Mouse (Mus musculus): ENCODE data around the gene Lekr1. TPM values are rescaled to one million over a fixed set of nuclear protein-coding genes. Genes with fewer than 3 reads are reported as not detected.

Gene Lekr1
- polyA plus RNA-seq (2012; rRNA removed) = 4.9 and 5.8 TPM in 2 replicates

DNA sequence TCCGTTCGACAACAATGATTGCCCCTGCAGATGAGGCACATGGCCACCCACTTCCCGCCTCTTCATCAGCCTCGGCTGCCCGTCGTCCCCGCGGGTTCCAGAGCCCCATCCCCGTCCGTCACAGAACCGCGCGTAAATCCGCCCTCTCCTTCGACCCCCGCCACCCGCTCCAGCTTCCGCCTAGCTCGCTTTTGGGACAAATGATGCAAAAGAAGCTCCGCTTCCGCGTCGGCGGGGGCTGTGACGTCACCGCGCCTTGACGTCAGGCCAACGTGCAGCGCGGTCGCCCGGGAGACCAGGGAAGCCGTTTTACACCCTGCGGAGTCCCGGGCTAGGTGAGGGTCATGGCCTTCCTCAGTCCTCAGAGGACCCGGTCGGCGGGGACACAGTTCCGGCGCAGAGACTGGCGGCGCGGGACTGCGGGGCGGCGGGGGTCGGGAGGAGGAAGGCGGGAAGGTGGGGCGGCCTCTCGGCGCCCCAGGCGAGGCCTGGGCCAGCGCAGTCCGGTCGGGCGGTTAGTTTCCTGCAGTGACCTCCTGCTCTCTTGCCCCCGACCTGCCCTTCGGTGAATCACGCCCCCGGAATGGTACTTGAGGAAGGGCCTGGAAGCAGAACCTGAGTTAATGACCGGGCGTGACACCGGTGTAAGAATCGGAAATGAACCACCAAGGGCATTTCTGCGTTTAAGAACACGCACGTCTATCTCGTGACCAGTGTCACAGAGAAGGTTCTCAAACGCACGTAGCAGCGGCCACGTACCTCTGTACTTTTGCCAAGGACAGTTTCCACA, at the start of gene Lekr1:
TSS of gene Lekr1 (plus strand) at position 252 of the 790 bp plus-strand sequence.
- TF ChIP-seq POLR2A (IDR thresholded peaks at IDR 0.05; ENCODE audit: borderline replicate concordance, extremely low read depth, insufficient read depth, insufficient read length, poor library complexity, severe bottlenecking) (peak; percentile 58; the same call in 1 of the 2 replicates), CTCF (IDR thresholded peaks at IDR 0.05; ENCODE audit: borderline replicate concordance, extremely low read depth, insufficient read depth, insufficient read length) (no peak)
- peak; percentile 96 for DNase-seq (ENCODE audit: low read depth)

DNA sequence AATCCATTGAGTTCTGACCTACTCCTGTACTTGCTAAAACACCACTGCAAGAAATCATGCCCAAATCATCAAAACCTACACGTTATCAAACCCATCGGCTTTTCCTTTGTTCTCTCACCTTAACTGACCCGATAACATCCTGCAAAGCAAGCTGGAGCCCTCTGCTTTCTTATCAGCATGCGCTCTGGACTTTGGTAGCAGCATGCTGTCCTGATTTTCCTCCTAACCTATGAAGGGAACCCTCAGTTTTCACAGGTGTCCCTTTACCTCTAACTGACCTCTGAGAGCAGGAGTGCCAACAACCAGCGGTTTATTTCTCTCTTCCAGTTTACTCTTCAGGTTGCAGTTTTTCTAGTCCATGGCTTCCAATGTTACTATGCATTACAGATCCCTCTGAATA, 48.5 kb upstream of the Lekr1 start:
- no peak for DNase-seq (ENCODE audit: low read depth)
- TF ChIP-seq POLR2A (IDR thresholded peaks at IDR 0.05; ENCODE audit: borderline replicate concordance, extremely low read depth, insufficient read depth, insufficient read length, poor library complexity, severe bottlenecking) (no peak), CTCF (IDR thresholded peaks at IDR 0.05; ENCODE audit: borderline replicate concordance, extremely low read depth, insufficient read depth, insufficient read length) (no peak)

DNA sequence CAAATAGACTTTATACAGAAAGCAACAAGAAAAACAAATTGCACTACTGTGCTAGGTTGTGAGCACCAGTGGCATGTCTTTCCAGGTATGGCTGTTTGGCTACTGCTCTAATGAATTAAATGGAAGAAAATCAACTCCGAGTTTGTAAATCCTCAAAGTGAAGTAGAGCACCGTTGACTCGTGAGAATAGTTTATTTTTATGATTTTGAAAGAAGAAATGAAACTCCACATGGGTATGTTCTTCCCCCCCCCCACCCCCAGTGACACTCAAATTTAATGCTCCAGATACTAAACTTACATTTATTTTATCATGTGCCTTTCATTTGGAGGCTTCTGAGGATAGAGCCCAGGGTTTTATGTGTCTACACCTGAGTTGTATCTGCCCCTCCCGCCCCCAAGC, 46.7 kb upstream of the Lekr1 start:
- no peak for TF ChIP-seq POLR2A (IDR thresholded peaks at IDR 0.05; ENCODE audit: borderline replicate concordance, extremely low read depth, insufficient read depth, insufficient read length, poor library complexity, severe bottlenecking)
- no peak for TF ChIP-seq CTCF (IDR thresholded peaks at IDR 0.05; ENCODE audit: borderline replicate concordance, extremely low read depth, insufficient read depth, insufficient read length)
- DNase-seq (ENCODE audit: low read depth) = no peak

DNA sequence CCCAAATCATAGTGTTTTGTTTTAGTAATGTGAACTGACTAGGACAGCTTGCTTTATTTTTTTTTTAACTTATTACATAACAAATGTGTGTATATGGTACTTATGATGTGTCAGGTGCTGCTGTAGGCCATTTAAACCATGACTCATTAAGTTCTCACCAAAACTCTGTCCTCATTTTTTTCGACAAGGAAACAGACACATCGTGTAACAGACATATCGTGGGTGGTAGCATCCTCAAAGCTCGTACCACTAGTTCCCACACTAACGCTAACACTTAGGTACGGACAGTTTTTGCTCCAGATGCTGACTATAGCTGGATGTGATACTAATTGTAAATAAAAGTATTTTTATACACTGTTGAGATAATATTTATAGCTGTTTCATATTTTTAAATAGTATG, 43.0 kb upstream of the Lekr1 start:
- no peak for DNase-seq (ENCODE audit: low read depth)

DNA sequence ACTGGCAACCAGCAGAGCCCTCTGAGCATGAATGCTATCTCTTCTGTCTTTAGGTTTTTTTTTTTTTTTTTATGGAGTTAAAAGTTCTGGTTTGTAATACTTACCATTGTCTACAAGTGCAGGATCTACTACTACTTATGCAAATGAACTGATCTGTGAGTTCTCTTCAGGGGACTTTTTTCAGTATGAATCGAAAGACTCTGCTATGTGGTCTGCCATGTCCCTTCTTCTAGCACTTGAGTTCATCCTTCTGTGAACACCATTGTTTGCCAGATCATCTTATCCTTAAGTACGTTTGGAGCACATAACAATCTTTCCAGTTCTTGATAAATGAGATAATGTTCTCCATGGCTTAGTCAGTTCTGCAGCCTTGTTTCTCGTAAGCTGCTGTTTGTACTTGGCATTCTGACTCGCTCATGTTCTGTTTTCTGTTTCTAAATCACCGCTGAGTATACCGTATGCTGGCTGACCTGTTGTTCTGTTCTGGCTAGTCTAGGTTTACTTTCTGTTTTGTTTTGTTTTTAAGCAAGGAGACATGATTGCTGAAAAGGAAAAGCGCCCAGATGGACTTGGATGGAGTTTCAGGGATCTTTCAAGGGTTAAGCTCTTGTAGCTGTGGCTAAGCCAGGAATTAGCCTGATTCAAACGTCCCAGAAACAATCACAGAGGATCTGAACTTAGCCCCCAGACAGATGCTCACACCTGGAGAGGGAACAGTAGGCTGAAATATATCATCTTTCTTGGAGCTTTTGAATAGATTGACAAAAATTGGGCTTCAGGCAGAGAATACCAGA, 40.3 kb upstream of the Lekr1 start:
- TF ChIP-seq CTCF (IDR thresholded peaks at IDR 0.05; ENCODE audit: borderline replicate concordance, extremely low read depth, insufficient read depth, insufficient read length) (no peak), POLR2A (IDR thresholded peaks at IDR 0.05; ENCODE audit: borderline replicate concordance, extremely low read depth, insufficient read depth, insufficient read length, poor library complexity, severe bottlenecking) (no peak)
- DNase-seq (ENCODE audit: low read depth) = no peak

More for the DNA sequence above, 43.0 kb upstream of the Lekr1 start:
- TF ChIP-seq POLR2A (IDR thresholded peaks at IDR 0.05; ENCODE audit: borderline replicate concordance, extremely low read depth, insufficient read depth, insufficient read length, poor library complexity, severe bottlenecking) = no peak
- no peak for TF ChIP-seq CTCF (IDR thresholded peaks at IDR 0.05; ENCODE audit: borderline replicate concordance, extremely low read depth, insufficient read depth, insufficient read length)

DNA sequence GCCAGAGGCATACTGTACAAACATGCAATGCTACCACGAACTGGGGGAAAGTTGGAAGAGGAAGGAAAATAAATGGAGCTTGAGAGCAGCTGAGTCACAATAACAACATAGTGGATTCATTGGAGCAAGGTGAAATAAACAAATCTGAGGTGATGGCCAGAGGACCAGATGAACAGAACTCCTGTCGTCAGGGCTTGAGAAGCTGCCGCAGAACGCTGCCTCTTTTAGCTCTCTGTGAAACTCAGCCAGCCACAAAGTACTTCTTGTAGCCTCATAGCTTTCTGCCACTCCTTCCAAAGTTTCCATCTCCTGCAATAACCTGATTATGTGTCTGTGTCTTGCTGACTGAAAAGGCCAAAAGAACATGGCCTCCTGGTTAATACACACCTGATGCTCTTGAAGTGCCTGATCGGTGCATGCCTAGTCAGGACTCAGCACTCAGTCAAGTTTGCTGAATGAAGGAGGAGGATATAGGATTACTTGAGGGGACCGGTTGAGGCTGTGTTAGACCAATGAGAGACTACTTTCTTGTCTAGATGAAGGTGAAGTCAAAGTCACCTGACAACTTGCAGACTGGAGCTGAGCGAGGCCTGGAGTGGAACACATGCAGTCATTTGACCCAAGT, 39.6 kb upstream of the Lekr1 start:
- TF ChIP-seq CTCF (IDR thresholded peaks at IDR 0.05; ENCODE audit: borderline replicate concordance, extremely low read depth, insufficient read depth, insufficient read length) (no peak), POLR2A (IDR thresholded peaks at IDR 0.05; ENCODE audit: borderline replicate concordance, extremely low read depth, insufficient read depth, insufficient read length, poor library complexity, severe bottlenecking) (no peak)
- DNase-seq (ENCODE audit: low read depth) = no peak

DNA sequence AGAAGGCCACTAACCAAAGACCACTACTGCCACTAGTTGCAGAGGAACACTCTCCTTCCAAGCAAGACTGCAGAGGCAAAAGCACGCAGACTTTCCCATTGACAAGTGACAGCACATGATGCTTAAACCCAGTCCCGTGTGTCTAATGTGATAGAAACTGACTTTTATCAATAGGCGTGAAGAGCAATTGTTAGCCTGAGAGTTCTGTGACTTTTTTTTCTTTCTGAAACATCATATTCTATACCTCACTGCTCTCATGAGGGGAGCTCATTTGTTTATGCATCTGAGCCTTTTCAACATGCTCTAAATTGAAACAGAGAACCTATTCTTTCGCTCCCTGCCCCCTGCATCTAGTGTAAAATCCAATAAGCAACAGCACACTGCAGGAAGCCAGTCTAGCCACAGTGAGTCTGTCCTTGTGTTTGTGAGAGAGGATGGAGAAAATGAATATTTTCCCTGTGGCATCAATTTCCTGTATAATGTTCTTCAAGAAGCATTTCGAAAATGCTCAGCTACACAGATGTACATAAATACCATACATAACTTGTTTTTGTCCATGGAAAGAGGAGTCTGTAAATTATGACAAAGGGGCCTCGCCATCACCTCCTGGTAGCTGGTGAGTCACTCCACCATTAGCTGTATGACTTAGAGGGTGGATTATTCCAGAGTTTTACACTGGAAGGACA, 38.9 kb upstream of the Lekr1 start:
- no peak for TF ChIP-seq CTCF (IDR thresholded peaks at IDR 0.05; ENCODE audit: borderline replicate concordance, extremely low read depth, insufficient read depth, insufficient read length)
- no peak for TF ChIP-seq POLR2A (IDR thresholded peaks at IDR 0.05; ENCODE audit: borderline replicate concordance, extremely low read depth, insufficient read depth, insufficient read length, poor library complexity, severe bottlenecking)

DNA sequence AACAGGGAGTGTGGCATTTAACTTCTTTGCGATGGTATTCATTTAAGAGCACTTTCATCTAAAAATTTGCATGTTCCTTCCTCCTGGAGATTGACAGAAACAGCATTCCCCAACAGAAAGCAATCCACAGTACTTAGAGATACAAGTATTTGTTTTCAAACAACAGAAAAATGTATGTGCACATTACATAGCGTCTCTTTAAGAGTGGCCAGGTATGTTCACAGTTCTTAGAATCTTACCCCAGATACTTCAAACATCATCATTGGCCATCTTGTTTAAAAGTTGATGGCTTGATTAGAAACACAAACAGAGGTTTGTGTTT, 38.4 kb upstream of the Lekr1 start:
- TF ChIP-seq POLR2A (IDR thresholded peaks at IDR 0.05; ENCODE audit: borderline replicate concordance, extremely low read depth, insufficient read depth, insufficient read length, poor library complexity, severe bottlenecking) (no peak), CTCF (IDR thresholded peaks at IDR 0.05; ENCODE audit: borderline replicate concordance, extremely low read depth, insufficient read depth, insufficient read length) (no peak)
- no peak for DNase-seq (ENCODE audit: low read depth)

More for the DNA sequence above, 38.9 kb upstream of the Lekr1 start:
- peak; percentile 61 for DNase-seq (ENCODE audit: low read depth)

DNA sequence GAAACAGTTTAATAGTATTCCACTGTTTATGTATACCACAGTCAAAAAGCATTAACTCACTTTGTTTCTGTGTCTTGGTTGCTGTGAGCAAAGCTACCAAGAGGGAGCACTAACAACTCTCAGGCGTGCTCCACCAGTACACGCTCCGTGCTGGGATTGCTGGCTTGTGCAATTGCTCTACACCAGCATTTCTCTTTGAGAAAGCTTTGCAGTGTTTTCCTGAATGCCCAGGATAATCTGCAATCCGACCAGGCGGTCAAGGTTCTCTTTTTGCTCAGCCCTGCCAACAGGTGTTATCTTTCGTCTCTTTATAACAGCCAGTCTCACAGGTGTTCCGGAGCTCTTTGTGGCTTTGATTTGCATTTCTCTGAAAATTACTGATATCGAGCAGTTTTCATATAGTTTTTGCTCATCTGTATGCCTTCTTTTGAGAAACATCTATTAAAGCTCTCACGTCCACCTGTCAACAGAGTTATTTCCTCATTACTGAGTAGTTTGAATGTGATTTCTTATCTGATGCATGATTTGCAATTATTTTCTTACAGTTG, 36.4 kb upstream of the Lekr1 start:
- TF ChIP-seq CTCF (IDR thresholded peaks at IDR 0.05; ENCODE audit: borderline replicate concordance, extremely low read depth, insufficient read depth, insufficient read length) (no peak), POLR2A (IDR thresholded peaks at IDR 0.05; ENCODE audit: borderline replicate concordance, extremely low read depth, insufficient read depth, insufficient read length, poor library complexity, severe bottlenecking) (no peak)
- DNase-seq (ENCODE audit: low read depth) = no peak

DNA sequence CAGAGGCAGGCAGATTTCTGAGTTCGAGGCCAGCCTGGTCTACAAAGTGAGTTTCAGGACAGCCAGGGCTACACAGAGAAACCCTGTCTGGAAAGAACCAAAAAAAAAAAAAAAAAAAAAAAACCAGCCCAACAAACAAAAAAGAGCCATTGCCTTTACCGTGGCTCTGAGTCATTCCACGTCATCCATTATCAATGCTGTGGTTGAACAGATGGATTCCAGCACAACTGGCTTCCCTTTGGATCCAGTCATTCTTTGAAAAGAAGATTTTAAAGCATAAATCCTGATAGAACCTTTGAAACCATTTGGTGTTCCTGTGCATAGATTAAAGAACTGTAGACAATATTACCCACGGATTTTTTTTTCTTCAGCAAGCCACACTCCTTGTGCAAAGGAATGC, 32.4 kb upstream of the Lekr1 start:
- TF ChIP-seq CTCF (IDR thresholded peaks at IDR 0.05; ENCODE audit: borderline replicate concordance, extremely low read depth, insufficient read depth, insufficient read length) = no peak
- no peak for TF ChIP-seq POLR2A (IDR thresholded peaks at IDR 0.05; ENCODE audit: borderline replicate concordance, extremely low read depth, insufficient read depth, insufficient read length, poor library complexity, severe bottlenecking)
- no peak for DNase-seq (ENCODE audit: low read depth)
